Mouse (Mus musculus): ENCODE data around the gene Ccdc9b.

- no peak for TF ChIP-seq USF1 (IDR thresholded peaks at IDR 0.05; ENCODE audit: low read depth)
- TF ChIP-seq CTCF (IDR thresholded peaks at IDR 0.05; ENCODE audit: control insufficient read depth, insufficient read depth, insufficient read length) = no peak
- no peak for TF ChIP-seq MAX (IDR thresholded peaks at IDR 0.05)
- no peak for TF ChIP-seq MYOD1 (IDR thresholded peaks at IDR 0.05; ENCODE audit: control insufficient read depth, insufficient read length, low read depth)
- no peak for TF ChIP-seq MYOG (IDR thresholded peaks at IDR 0.05; ENCODE audit: control insufficient read depth, extremely low read depth, insufficient read length)
- no peak for TF ChIP-seq CEBPB (IDR thresholded peaks at IDR 0.05; ENCODE audit: low read depth)
- no peak for TF ChIP-seq FOSL1 (IDR thresholded peaks at IDR 0.05; ENCODE audit: insufficient read depth, low read length, poor library complexity, severe bottlenecking)
Measured at GRCm38 (mm10) chr2:118741183-118741582, 21.3 kb downstream of the Ccdc9b start.
